9 mouse cellular contexts compared by ENCODE assay signal in genomic region chr19:56400200-56400599, GRCm38 (mm10). TPM values are rescaled to one million over a fixed set of nuclear protein-coding genes. Genes with fewer than 3 reads are reported as not detected.
A peak's percentile ranks its signal among the peaks of the same experiment; 100 is the strongest.
DNase-seq lines count a peak whose midpoint lies in the region; ATAC-seq and TF ChIP-seq lines count a peak whose summit lies in the region.
"Had no signal": no experiment of that assay in that cellular context is flagged by ENCODE, and none has a peak within 500 bp of the region (broad histone marks: within the 10 kb centered on the region; RNA-seq: fewer than 3 reads in every experiment).

No protein-coding gene starts in this region.

- H3K4me2 ChIP-seq in intestine, embryonic 15.5 days (replicated peaks), result no peak overlapping the region
- no peak overlapping the region for H3K4me2 ChIP-seq in stomach, embryonic 14.5 days (replicated peaks; ENCODE audit: low read depth, low read length)
- no peak overlapping the region for H3K4me2 ChIP-seq in forebrain, postnatal 0 days (ENCODE audit: low read depth)

- in situ Hi-C loops in ES-E14 (cut with MboI; ENCODE audit: low sequenced_read_pairs in 2 of 2, unreplicated experiment in 2 of 2), result no loop called here

- peaks cover 0 to 2% of the 10 kb centered on the region in 2 experiments; a peak in 1 of 4 replicates for H3K4me1 ChIP-seq in ES-E14 (ENCODE audit: control insufficient read depth in 2 of 2, insufficient read depth in 2 of 2, low read length in 2 of 2, poor library complexity in 1 of 2)
- H3K4me1 ChIP-seq in embryonic facial prominence, embryonic 10.5 days, result peaks cover 34% of the 10 kb centered on the region
- peaks cover 19% of the 10 kb centered on the region for H3K4me1 ChIP-seq in intestine, embryonic 15.5 days (replicated peaks)
- peaks cover 7% of the 10 kb centered on the region for H3K4me1 ChIP-seq in stomach, embryonic 14.5 days (ENCODE audit: control insufficient read depth, insufficient read depth, low read length)
- H3K4me1 ChIP-seq in forebrain, postnatal 0 days (ENCODE audit: insufficient read depth), result no peaks in the 10 kb centered on the region

- no peak overlapping the region for H3K4me3 ChIP-seq in ES-E14 (ENCODE audit: insufficient read depth in 1 of 2, low read depth in 1 of 2, low read length in 2 of 2, poor library complexity in 1 of 2, severe bottlenecking in 1 of 2)
- no peak overlapping the region; the same call in 1 of the 2 replicates for H3K4me3 ChIP-seq in embryonic facial prominence, embryonic 10.5 days
- no peak overlapping the region for H3K4me3 ChIP-seq in intestine, embryonic 15.5 days (replicated peaks)
- H3K4me3 ChIP-seq in stomach, embryonic 14.5 days (ENCODE audit: low read depth, low read length), result no peak overlapping the region
- no peak overlapping the region for H3K4me3 ChIP-seq in forebrain, postnatal 0 days (ENCODE audit: low read depth, low read length)

- no peak for TF ChIP-seq CTCF in forebrain, postnatal 0 days (IDR thresholded peaks at IDR 0.05; ENCODE audit: low read depth)

- no peaks in the 10 kb centered on the region for H3K9me3 ChIP-seq in ES-E14 (ENCODE audit: control insufficient read depth, insufficient read depth, low read depth, low read length)
- H3K9me3 ChIP-seq in embryonic facial prominence, embryonic 10.5 days, result no peaks in the 10 kb centered on the region
- H3K9me3 ChIP-seq in intestine, embryonic 15.5 days, result no peaks in the 10 kb centered on the region
- no peaks in the 10 kb centered on the region for H3K9me3 ChIP-seq in stomach, embryonic 14.5 days (ENCODE audit: control insufficient read depth, low read depth, low read length)
- H3K9me3 ChIP-seq in forebrain, postnatal 0 days (ENCODE audit: low read length), result no peaks in the 10 kb centered on the region

- 45% methylated on average over 14 of the region's 14 CpGs for WGBS in embryonic facial prominence, embryonic 10.5 days
- 40% methylated on average over 14 of the region's 14 CpGs for WGBS in intestine, embryonic 15.5 days
- WGBS in stomach, embryonic 14.5 days, result 43% methylated on average over 14 of the region's 14 CpGs
- WGBS in forebrain, postnatal 0 days, result 55% methylated on average over 14 of the region's 14 CpGs

- no peak overlapping the region for H3K9ac ChIP-seq in ES-E14 (ENCODE audit: insufficient read depth, low read depth, low read length, poor library complexity, severe bottlenecking)
- no peak overlapping the region for H3K9ac ChIP-seq in intestine, embryonic 15.5 days
- no peak overlapping the region for H3K9ac ChIP-seq in stomach, embryonic 14.5 days (replicated peaks; ENCODE audit: low read depth, low read length)
- no peak overlapping the region for H3K9ac ChIP-seq in forebrain, postnatal 0 days

- no peaks in the 10 kb centered on the region for H3K36me3 ChIP-seq in ES-E14 (ENCODE audit: control insufficient read depth, insufficient read depth, low read length, poor library complexity, severe bottlenecking)
- H3K36me3 ChIP-seq in embryonic facial prominence, embryonic 10.5 days (replicated peaks), result peaks cover 9% of the 10 kb centered on the region; the same call in 1 of the 2 replicates
- peaks cover 7% of the 10 kb centered on the region; the same call in 1 of the 2 replicates for H3K36me3 ChIP-seq in intestine, embryonic 15.5 days
- H3K36me3 ChIP-seq in stomach, embryonic 14.5 days (ENCODE audit: control insufficient read depth, insufficient read depth, low read length), result no peaks in the 10 kb centered on the region
- H3K36me3 ChIP-seq in forebrain, postnatal 0 days (ENCODE audit: insufficient read depth), result 0 out of 2 replicates have a peak, but pooled peaks cover 4% of the 10 kb centered on the region

- no peak overlapping the region for H3K27ac ChIP-seq in ES-E14 (ENCODE audit: insufficient read depth, low read depth, low read length, poor library complexity, severe bottlenecking)
- no peak overlapping the region for H3K27ac ChIP-seq in embryonic facial prominence, embryonic 10.5 days (replicated peaks)
- H3K27ac ChIP-seq in intestine, embryonic 15.5 days, result no peak overlapping the region
- no peak overlapping the region for H3K27ac ChIP-seq in stomach, embryonic 14.5 days (ENCODE audit: low read length)
- H3K27ac ChIP-seq in forebrain, postnatal 0 days (ENCODE audit: low read depth, low read length), result no peak overlapping the region
- H3K27ac ChIP-seq: macrophage had no signal

- peaks cover 23% of the 10 kb centered on the region for H3K27me3 ChIP-seq in embryonic facial prominence, embryonic 10.5 days (replicated peaks; ENCODE audit: low read depth, poor library complexity, severe bottlenecking)
- H3K27me3 ChIP-seq in intestine, embryonic 15.5 days (replicated peaks), result no peaks in the 10 kb centered on the region
- no peaks in the 10 kb centered on the region for H3K27me3 ChIP-seq in stomach, embryonic 14.5 days (ENCODE audit: control insufficient read depth, insufficient read depth, low read length)
- H3K27me3 ChIP-seq in forebrain, postnatal 0 days (ENCODE audit: insufficient read depth, low read length), result peaks cover 4% of the 10 kb centered on the region; the same call in 1 of the 2 replicates

- ATAC-seq in intestine, embryonic 15.5 days, result peak; percentile 61
- ATAC-seq in stomach, embryonic 14.5 days (ENCODE audit: insufficient number of reproducible peaks, insufficient read depth, low FRiP score, low read depth), result 0 out of 2 replicates have a peak, but pooled peaks have one; percentile 44
- ATAC-seq in forebrain, postnatal 0 days, result no peak

- DNase-seq in 3T3-L1 (ENCODE audit: low read depth, low spot score), result peak; percentile 47
- peak; percentile 77 for DNase-seq in ES-E14 (ENCODE audit: low read depth, low spot score)
- DNase-seq in embryonic facial prominence, embryonic 10.5 days (ENCODE audit: low spot score), result peak; percentile 54
- DNase-seq in lung, postnatal 14 days, result peak; percentile 86
- no peak for DNase-seq in forebrain, postnatal 0 days
- no peak for DNase-seq in neural tube, embryonic 10.5 days (ENCODE audit: extremely low spot score, low spot score)

TF ChIP-seq in ES-E14, 5 proteins besides CTCF, POLR2A, EP300 and RAD21:
- TF ChIP-seq CHD2 (IDR thresholded peaks at IDR 0.05; ENCODE audit: low read depth, low read length) (no peak), ZC3H11A (IDR thresholded peaks at IDR 0.05; ENCODE audit: borderline replicate concordance, low read depth, low read length) (no peak)

RNA-seq across cellular contexts. Expression of gene Casp7, which starts 3.3 kb away (rescaled TPM):
- 4.9 and 7.1 TPM in 2 replicates for total RNA-seq in ES-E14 (2012; rRNA removed)
- 15.9 and 17.8 TPM in 2 replicates for polyA plus RNA-seq in embryonic facial prominence, embryonic 10.5 days (2016; fragmentation: Nextera tagmentation; extraction: Ambion mirVana)
- polyA plus RNA-seq in intestine, embryonic 15.5 days (2015; fragmentation: Nextera tagmentation; extraction: Ambion mirVana), result 35.5 and 37.1 TPM in 2 replicates
- polyA plus RNA-seq in stomach, embryonic 14.5 days (2014; fragmentation: Nextera tagmentation; extraction: Ambion mirVana), result 29.1 and 31.3 TPM in 2 replicates
- total RNA-seq in forebrain, postnatal 0 days (2014; rRNA removed), result 21.4 and 23.7 TPM in 2 replicates
- 23.8 and 28.8 TPM in 2 replicates for polyA plus RNA-seq in forebrain, postnatal 0 days (2015; fragmentation: Nextera tagmentation; extraction: Ambion mirVana)

RNA-seq across cellular contexts. Expression of gene Nrap, which starts 10.4 kb away (rescaled TPM):
- total RNA-seq in ES-E14 (2012; rRNA removed), result 0.09 and 0.11 TPM in 2 replicates
- 0.07 and 0.11 TPM in 2 replicates for polyA plus RNA-seq in embryonic facial prominence, embryonic 10.5 days (2016; fragmentation: Nextera tagmentation; extraction: Ambion mirVana)
- polyA plus RNA-seq in intestine, embryonic 15.5 days (2015; fragmentation: Nextera tagmentation; extraction: Ambion mirVana), result 0.20 and 0.32 TPM in 2 replicates
- polyA plus RNA-seq in stomach, embryonic 14.5 days (2014; fragmentation: Nextera tagmentation; extraction: Ambion mirVana), result 0.26 and 0.45 TPM in 2 replicates
- total RNA-seq in forebrain, postnatal 0 days (2014; rRNA removed), result 0.76 and 0.85 TPM in 2 replicates
- 0.64 and 0.86 TPM in 2 replicates for polyA plus RNA-seq in forebrain, postnatal 0 days (2015; fragmentation: Nextera tagmentation; extraction: Ambion mirVana)

Comparison
In these comparisons a context has a peak if more than half of its experiments do, and no peak if none do; other contexts are left out.
1. DNase-seq: peak in 3T3-L1 (single experiment), ES-E14 (single experiment), embryonic facial prominence, embryonic 10.5 days (single experiment) and lung, postnatal 14 days (single experiment); none in forebrain, postnatal 0 days (single experiment) and neural tube, embryonic 10.5 days (single experiment).